Mouse (Mus musculus) liver, adult 2 months (tissue): Measurements from ENCODE around the gene Ptms. TPM values are rescaled to one million over a fixed set of nuclear protein-coding genes. Genes with fewer than 3 reads are reported as not detected.

Experiments used
- DNase-seq: peaks from one replicate; pipeline ENCODE4 v3.0.0-alpha.2; 2011; ENCODE audit warnings: low read depth, low spot score; ENCODE audit errors: extremely low read depth
- H3K27ac ChIP-seq: fragments of 200-500 bp; replicated peaks from 2 replicates; pipeline ENCODE4 v1.5.1; 2012; ENCODE audit warnings: low read depth, mild to moderate bottlenecking, control low read depth, inconsistent platforms, low read length; ENCODE audit not compliant: insufficient read depth
- H3K27me3 ChIP-seq: fragments of 200-500 bp; 2 replicates; pipeline ENCODE4 v1.6.1; 2012; ENCODE audit warnings: mild to moderate bottlenecking, moderate library complexity, low read length, inconsistent platforms; ENCODE audit not compliant: control insufficient read depth, insufficient read depth
- H3K36me3 ChIP-seq: fragments of 200-500 bp; 2 replicates; pipeline ENCODE4 v1.6.1; 2012; ENCODE audit warnings: low read length, inconsistent platforms; ENCODE audit not compliant: control insufficient read depth, insufficient read depth
- H3K4me1 ChIP-seq: fragments of 200-500 bp; 2 replicates; pipeline ENCODE4 v1.6.1; 2011; ENCODE audit warnings: low read length; ENCODE audit not compliant: control insufficient read depth, insufficient read depth
- H3K4me3 ChIP-seq: fragments of 200-500 bp; 2 replicates; pipeline ENCODE4 v1.5.1; 2011; ENCODE audit warnings: low read depth, mild to moderate bottlenecking, control low read depth, low read length, moderate library complexity; ENCODE audit not compliant: insufficient read depth
- H3K79me2 ChIP-seq: fragments of 200-500 bp; 2 replicates; pipeline ENCODE4 v1.6.1; 2012; ENCODE audit warnings: inconsistent platforms, mild to moderate bottlenecking, low read length, moderate library complexity; ENCODE audit not compliant: control insufficient read depth, insufficient read depth
- H3K9ac ChIP-seq: fragments of 200-500 bp; 2 replicates; pipeline ENCODE4 v1.6.1; 2012; ENCODE audit warnings: low read depth, mild to moderate bottlenecking, control low read depth, inconsistent platforms, low read length
- CTCF ChIP-seq: fragments of 200-500 bp; IDR thresholded peaks from 2 replicates; pipeline ENCODE4 v1.5.1; 2011; ENCODE audit warnings: low read depth, low read length, control low read depth
- POLR2A ChIP-seq: fragments of 200-500 bp; IDR thresholded peaks from 2 replicates; pipeline ENCODE4 v1.6.1; 2011; ENCODE audit warnings: low read length, control low read depth; ENCODE audit not compliant: insufficient read depth; ENCODE audit errors: extremely low read depth
- WGBS: fragments of 180-500 bp; shearing (Covaris S2); methylation state at CpG from one replicate; pipeline ENCODE4 v1.1.7; 2018; 5-methylcytosine and 5-hydroxymethylcytosine counted together
- polyA plus RNA-seq: library from polyadenylated mRNA; depleted of rRNA; stranded (reverse); fragments of >200 nt; gene quantifications from 2 replicates; pipeline ENCODE4 v1.2.3, GENCODE M21; 2012
- total RNA-seq: library from RNA; depleted of rRNA; stranded (reverse); fragments of >200 nt; gene quantifications from 2 replicates; pipeline ENCODE4 v1.2.3, GENCODE M21; 2014

Ptms gene
- total and polyA plus RNA-seq, 2 experiments = 80.7 to 2,256 TPM

GRCm38 (mm10) chr6:124918331-124918690 is 1.6 kb downstream of the Ptms start:
- TF ChIP-seq CTCF (no peak), POLR2A (no peak)
- Histone ChIP-seq H3K36me3 (peaks cover 8% of the 10 kb centered on the region; the same call in 1 of the 2 replicates), H3K27ac (peak overlapping the region; percentile 92), H3K4me1 (peaks cover 31% of the 10 kb centered on the region), H3K9ac (peak overlapping the region; percentile 100), H3K27me3 (no peaks in the 10 kb centered on the region), H3K79me2 (peaks cover 2% of the 10 kb centered on the region; the same call in 1 of the 2 replicates), H3K4me3 (peak overlapping the region; percentile 95)
- no peak for DNase-seq
- WGBS = 13% methylated on average over 7 of the region's 7 CpGs

DNA sequence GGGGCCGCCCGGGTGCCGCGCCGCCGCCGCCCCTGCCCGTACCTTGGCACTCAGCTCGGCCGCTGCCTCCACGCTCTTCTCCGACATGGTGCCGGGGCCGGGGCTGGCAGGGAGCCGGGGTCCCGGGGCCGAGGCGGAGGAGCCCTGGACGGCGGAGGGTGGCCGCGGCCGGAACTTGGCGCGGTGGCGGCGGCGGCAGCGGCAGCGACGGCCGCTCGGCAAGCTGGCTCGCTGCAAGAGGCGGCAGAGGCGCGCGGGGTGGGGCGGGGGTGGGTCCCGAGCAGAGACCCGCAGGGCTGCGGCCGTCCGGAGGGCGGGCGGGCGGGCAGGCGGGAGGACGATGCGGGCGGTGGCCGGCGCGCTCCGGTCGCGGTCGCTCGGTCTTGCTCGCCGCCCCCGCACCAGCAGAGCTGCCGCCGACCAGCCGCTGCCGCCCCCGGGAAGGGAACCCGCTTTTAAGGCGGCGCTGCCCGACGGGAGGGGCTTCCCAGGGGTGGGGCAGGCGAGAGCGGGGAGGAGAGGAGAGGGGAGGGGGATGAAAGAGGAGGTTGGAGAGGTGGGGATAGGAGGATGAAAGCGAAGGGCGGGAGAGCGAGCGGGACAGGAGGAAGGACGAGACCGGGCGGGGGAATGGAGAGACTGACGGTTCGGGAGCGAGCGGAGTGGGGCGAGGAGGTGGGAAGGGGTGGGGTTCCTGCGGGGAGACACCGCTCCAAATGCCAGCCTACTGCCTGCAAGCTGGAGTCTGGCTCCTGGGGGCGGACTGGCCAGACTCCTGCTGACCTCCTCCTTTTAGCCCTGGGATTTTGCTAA is 2.2 kb downstream of the Ptms start:
- no peaks in the 10 kb centered on the region for H3K27me3 ChIP-seq
- peak overlapping the region; percentile 95 for H3K4me3 ChIP-seq
- H3K4me1 ChIP-seq = peaks cover 34% of the 10 kb centered on the region
- peaks cover 2% of the 10 kb centered on the region; the same call in 1 of the 2 replicates for H3K79me2 ChIP-seq
- WGBS = 1% methylated on average over 63 of the region's 89 CpGs
- TF ChIP-seq POLR2A (peak; percentile 96), CTCF (no peak)
- peak; percentile 96 for DNase-seq
- peak overlapping the region; percentile 100 for H3K9ac ChIP-seq
- peak overlapping the region; percentile 92 for H3K27ac ChIP-seq
- H3K36me3 ChIP-seq = peaks cover 8% of the 10 kb centered on the region; the same call in 1 of the 2 replicates

- Histone ChIP-seq H3K79me2 (peaks cover 2% of the 10 kb centered on the region; the same call in 1 of the 2 replicates), H3K4me1 (peaks cover 34% of the 10 kb centered on the region), H3K27ac (peak overlapping the region; percentile 94)
Observed at GRCm38 (mm10) chr6:124916695-124917517, 3.0 kb downstream of the Ptms start.

GRCm38 (mm10) chr6:124915942-124916694 is 3.8 kb downstream of the Ptms start:
- peaks cover 2% of the 10 kb centered on the region; the same call in 1 of the 2 replicates for H3K79me2 ChIP-seq
- H3K4me1 ChIP-seq = peaks cover 31% of the 10 kb centered on the region
- no peaks in the 10 kb centered on the region for H3K27me3 ChIP-seq
- peak; percentile 92 for DNase-seq
- H3K9ac ChIP-seq = peak overlapping the region; percentile 100
- H3K27ac ChIP-seq = peak overlapping the region; percentile 94
- H3K4me3 ChIP-seq = peak overlapping the region; percentile 95
- H3K36me3 ChIP-seq = peaks cover 8% of the 10 kb centered on the region; the same call in 1 of the 2 replicates
- 6% methylated on average over 12 of the region's 12 CpGs for WGBS
- peak; percentile 67 for TF ChIP-seq POLR2A
- no peak for TF ChIP-seq CTCF

More at GRCm38 (mm10) chr6:124916695-124917517, 3.0 kb downstream of the Ptms start:
- DNase-seq = no peak
- H3K27me3 ChIP-seq = no peaks in the 10 kb centered on the region
- TF ChIP-seq POLR2A = 0 out of 2 replicates have a peak, but pooled peaks have one; percentile 26
- peak; percentile 81 for TF ChIP-seq CTCF
- H3K9ac ChIP-seq = peak overlapping the region; percentile 100
- H3K36me3 ChIP-seq = peaks cover 8% of the 10 kb centered on the region; the same call in 1 of the 2 replicates
- H3K4me3 ChIP-seq = peak overlapping the region; percentile 95
- 2% methylated on average over 61 of the region's 67 CpGs for WGBS

DNA sequence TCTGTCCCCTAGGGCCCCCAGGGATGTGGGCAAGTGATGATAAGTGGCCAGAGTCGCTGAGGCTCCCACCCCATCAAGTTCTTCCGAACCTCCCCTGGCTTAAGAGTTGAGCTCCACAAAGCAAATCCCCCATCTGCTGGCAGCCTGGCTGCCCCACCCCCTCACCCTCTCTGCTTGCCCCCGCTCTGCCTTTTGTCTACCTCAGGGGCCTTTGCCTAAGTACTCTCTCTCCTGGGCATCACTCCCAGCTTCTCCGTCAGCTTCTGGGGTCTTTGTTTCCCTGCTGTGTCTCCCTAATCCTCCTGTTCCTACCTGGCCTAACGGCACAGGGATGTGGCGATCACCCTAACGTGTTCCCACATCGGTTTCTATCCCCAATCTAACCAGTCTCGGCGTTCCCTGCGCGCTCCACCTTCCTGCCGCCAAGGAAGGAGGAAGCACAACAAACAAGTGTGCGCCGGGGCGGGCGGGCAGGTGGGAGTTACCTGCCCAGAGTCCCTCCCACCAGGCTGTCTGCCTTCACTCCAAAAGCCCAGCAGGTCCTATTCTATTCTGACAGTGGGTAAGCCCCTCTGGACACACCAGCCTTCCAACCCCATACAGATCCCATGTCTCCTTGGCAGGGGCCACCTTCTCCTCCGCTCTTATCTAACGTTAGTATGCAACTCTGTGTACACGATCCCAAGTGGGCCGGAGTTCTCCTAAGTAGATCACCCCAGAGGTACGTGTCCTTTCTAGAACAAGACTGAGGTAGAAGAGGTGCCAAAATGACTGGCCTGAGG is 4.6 kb downstream of the Ptms start:
- Histone ChIP-seq H3K79me2 (peaks cover 2% of the 10 kb centered on the region; the same call in 1 of the 2 replicates), H3K9ac (peak overlapping the region; percentile 100), H3K27me3 (no peaks in the 10 kb centered on the region), H3K36me3 (peaks cover 8% of the 10 kb centered on the region; the same call in 1 of the 2 replicates), H3K4me1 (peaks cover 28% of the 10 kb centered on the region), H3K4me3 (peak overlapping the region; percentile 95), H3K27ac (peak overlapping the region; percentile 94)
- DNase-seq = no peak
- TF ChIP-seq POLR2A = 0 out of 2 replicates have a peak, but pooled peaks have one; percentile 27
- TF ChIP-seq CTCF = no peak
- WGBS = 22% methylated on average over 22 of the region's 22 CpGs
